Mouse (Mus musculus) MEL (cell line): ENCODE results near the gene Shf. TPM values are rescaled to one million over a fixed set of nuclear protein-coding genes. Genes with fewer than 3 reads are reported as not detected.

Source experiments
- DNase-seq: peaks from one replicate; pipeline ENCODE4 v3.0.0; 2011; ENCODE audit warnings: low read depth, low spot score
- H3K27ac ChIP-seq: 2 replicates; pipeline ENCODE4 v1.5.1; 2012; ENCODE audit warnings: low read depth, mild to moderate bottlenecking, control low read depth, low read length, moderate library complexity; ENCODE audit not compliant: control insufficient read depth
- H3K27me3 ChIP-seq, 2 experiments: fragments of 150-350 bp in 1 of 2; sonication (generic) in 1 of 2; 2 replicates each; pipeline ENCODE4 v1.6.1; 2012; ENCODE audit warnings: low read length in 2 of 2, mild to moderate bottlenecking in 2 of 2, improper control_type of control experiment in 1 of 2, moderate library complexity in 1 of 2; ENCODE audit not compliant: insufficient read depth in 2 of 2, control insufficient read depth in 1 of 2
- H3K36me3 ChIP-seq, 2 experiments: 2 replicates each; pipeline ENCODE4 v1.6.1; 2012 to 2014; ENCODE audit warnings: low read length in 2 of 2, improper control_type of control experiment in 1 of 2, inconsistent platforms in 1 of 2, mild to moderate bottlenecking in 1 of 2; ENCODE audit not compliant: insufficient read depth in 2 of 2, control insufficient read depth in 1 of 2
- H3K4me1 ChIP-seq, 2 experiments: fragments of 150-350 bp in 1 of 2; sonication (generic) in 1 of 2; 2 replicates each; pipeline ENCODE4 v1.6.1; 2012; ENCODE audit warnings: low read length in 2 of 2, improper control_type of control experiment in 1 of 2, mild to moderate bottlenecking in 1 of 2; ENCODE audit not compliant: insufficient read depth in 2 of 2, control insufficient read depth in 1 of 2
- H3K4me3 ChIP-seq, 2 experiments: fragments of 150-350 bp in 1 of 2; sonication (generic) in 1 of 2; 2 replicates each; pipeline ENCODE4 v1.5.1; 2012; ENCODE audit warnings: low read depth in 2 of 2, low read length in 2 of 2, mild to moderate bottlenecking in 2 of 2, moderate library complexity in 2 of 2, control low read depth in 1 of 2, improper control_type of control experiment in 1 of 2; ENCODE audit not compliant: control insufficient read depth in 1 of 2, insufficient read depth in 1 of 2
- H3K79me2 ChIP-seq: 2 replicates; pipeline ENCODE4 v1.6.1; 2012; ENCODE audit warnings: mild to moderate bottlenecking, low read length, moderate library complexity; ENCODE audit not compliant: control insufficient read depth, poor library complexity, insufficient read depth
- H3K9ac ChIP-seq: 2 replicates; pipeline ENCODE4 v1.6.1; 2012; ENCODE audit warnings: low read depth, mild to moderate bottlenecking, control low read depth, low read length, moderate library complexity; ENCODE audit not compliant: control insufficient read depth, poor library complexity, severe bottlenecking
- H3K9me3 ChIP-seq: fragments of 150-350 bp; sonication (generic); replicated peaks from 2 replicates; pipeline ENCODE4 v1.6.1; 2012; ENCODE audit warnings: mild to moderate bottlenecking, low read length, improper control_type of control experiment, moderate library complexity; ENCODE audit not compliant: insufficient read depth
- BHLHE40 ChIP-seq: IDR thresholded peaks from 2 replicates; pipeline ENCODE4 v1.6.1; 2012; ENCODE audit warnings: low read depth, mild to moderate bottlenecking, inconsistent platforms, low read length, improper control_type of control experiment, borderline replicate concordance
- CHD2 ChIP-seq: IDR thresholded peaks from 2 replicates; pipeline ENCODE4 v1.6.1; 2011; ENCODE audit warnings: low read length, improper control_type of control experiment
- CTCF ChIP-seq, 3 experiments: IDR thresholded peaks in 2 of 3; conservative IDR thresholded peaks in 1 of 3; 2 replicates each; pipeline ENCODE4 v1.5.1; 2011 to 2012; ENCODE audit warnings: low read length in 3 of 3, low read depth in 2 of 3, mild to moderate bottlenecking in 2 of 3, improper control_type of control experiment in 1 of 3, inconsistent platforms in 1 of 3, mixed read lengths in 1 of 3, moderate library complexity in 1 of 3; ENCODE audit not compliant: control insufficient read depth in 1 of 3, insufficient read depth in 1 of 3, poor library complexity in 1 of 3, severe bottlenecking in 1 of 3
- E2F4 ChIP-seq: IDR thresholded peaks from 2 replicates; pipeline ENCODE4 v1.6.1; 2011; ENCODE audit warnings: low read depth, low read length, improper control_type of control experiment, borderline replicate concordance
- ELF1 ChIP-seq: IDR thresholded peaks from 2 replicates; pipeline ENCODE4 v1.6.1; 2014; ENCODE audit warnings: low read depth, mild to moderate bottlenecking, inconsistent platforms, low read length, improper control_type of control experiment, moderate library complexity
- EP300 ChIP-seq, 2 experiments: IDR thresholded peaks; 2 replicates each; pipeline ENCODE4 v1.6.1; 2011; ENCODE audit warnings: improper control_type of control experiment in 2 of 2, low read length in 2 of 2, low read depth in 1 of 2, mild to moderate bottlenecking in 1 of 2
- ETS1 ChIP-seq: IDR thresholded peaks from 2 replicates; pipeline ENCODE4 v1.6.1; 2012; ENCODE audit warnings: low read depth, mild to moderate bottlenecking, inconsistent platforms, low read length, improper control_type of control experiment, moderate library complexity
- GABPA ChIP-seq: IDR thresholded peaks from 2 replicates; pipeline ENCODE4 v1.6.1; 2012; ENCODE audit warnings: low read depth, mild to moderate bottlenecking, inconsistent platforms, low read length, improper control_type of control experiment, moderate library complexity
- GATA1 ChIP-seq: IDR thresholded peaks from 2 replicates; pipeline ENCODE4 v1.6.1; 2011; ENCODE audit warnings: low read depth, low read length, improper control_type of control experiment
- JUND ChIP-seq: IDR thresholded peaks from 2 replicates; pipeline ENCODE4 v1.6.1; 2011; ENCODE audit warnings: low read depth, mild to moderate bottlenecking, improper control_type of control experiment, low read length
- MAFK ChIP-seq: IDR thresholded peaks from 2 replicates; pipeline ENCODE4 v1.6.1; 2011; ENCODE audit warnings: low read depth, mild to moderate bottlenecking, low read length, improper control_type of control experiment, borderline replicate concordance
- MAZ ChIP-seq: IDR thresholded peaks from 2 replicates; pipeline ENCODE4 v1.6.1; 2012; ENCODE audit warnings: low read depth, mild to moderate bottlenecking, inconsistent platforms, low read length, improper control_type of control experiment
- MEF2A ChIP-seq: IDR thresholded peaks from 2 replicates; pipeline ENCODE4 v1.6.1; 2014; ENCODE audit warnings: low read depth, mild to moderate bottlenecking, inconsistent platforms, low read length, improper control_type of control experiment; ENCODE audit not compliant: poor library complexity, insufficient replicate concordance, severe bottlenecking; ENCODE audit errors: extremely low read depth
- MYB ChIP-seq: IDR thresholded peaks from 2 replicates; pipeline ENCODE4 v1.6.1; 2011; ENCODE audit warnings: mild to moderate bottlenecking, low read depth, low read length, improper control_type of control experiment
- MYC ChIP-seq: IDR thresholded peaks from 2 replicates; pipeline ENCODE4 v1.6.1; 2011; ENCODE audit warnings: low read depth, mild to moderate bottlenecking, low read length, improper control_type of control experiment, moderate library complexity
- NRF1 ChIP-seq: IDR thresholded peaks from 2 replicates; pipeline ENCODE4 v1.6.1; 2014; ENCODE audit warnings: low read depth, mild to moderate bottlenecking, inconsistent platforms, low read length, improper control_type of control experiment, moderate library complexity; ENCODE audit not compliant: poor library complexity, insufficient read depth, severe bottlenecking
- POLR2A ChIP-seq, 2 experiments: IDR thresholded peaks; 2 replicates each; pipeline ENCODE4 v1.6.1; 2011 to 2012; ENCODE audit warnings: low read length in 2 of 2, mild to moderate bottlenecking in 2 of 2, control low read depth in 1 of 2, improper control_type of control experiment in 1 of 2, low read depth in 1 of 2, moderate library complexity in 1 of 2; ENCODE audit not compliant: control insufficient read depth in 1 of 2, insufficient read depth in 1 of 2, poor library complexity in 1 of 2
- POLR2AphosphoS2 ChIP-seq: IDR thresholded peaks from 2 replicates; pipeline ENCODE4 v1.6.1; 2011; ENCODE audit warnings: low read length, improper control_type of control experiment
- RAD21 ChIP-seq: IDR thresholded peaks from 2 replicates; pipeline ENCODE4 v1.6.1; 2011; ENCODE audit warnings: mild to moderate bottlenecking, low read depth, low read length, improper control_type of control experiment
- RCOR1 ChIP-seq: IDR thresholded peaks from 2 replicates; pipeline ENCODE4 v1.6.1; 2012; ENCODE audit warnings: low read depth, mild to moderate bottlenecking, inconsistent platforms, low read length, improper control_type of control experiment
- SIN3A ChIP-seq: IDR thresholded peaks from 2 replicates; pipeline ENCODE4 v1.6.1; 2012; ENCODE audit warnings: low read length, improper control_type of control experiment, inconsistent platforms
- SMC3 ChIP-seq: IDR thresholded peaks from 2 replicates; pipeline ENCODE4 v1.6.1; 2011; ENCODE audit warnings: low read depth, low read length, improper control_type of control experiment
- TAL1 ChIP-seq: IDR thresholded peaks from 2 replicates; pipeline ENCODE4 v1.6.1; 2012; ENCODE audit warnings: mild to moderate bottlenecking, inconsistent platforms, low read length, moderate library complexity, mixed read lengths
- UBTF ChIP-seq: IDR thresholded peaks from 2 replicates; pipeline ENCODE4 v1.6.1; 2012; ENCODE audit warnings: low read depth, mild to moderate bottlenecking, inconsistent platforms, low read length, improper control_type of control experiment, moderate library complexity, borderline replicate concordance; ENCODE audit not compliant: insufficient read depth
- USF1 ChIP-seq: IDR thresholded peaks from 2 replicates; pipeline ENCODE4 v1.6.1; 2014; ENCODE audit warnings: low read depth, mild to moderate bottlenecking, inconsistent platforms, low read length, improper control_type of control experiment, moderate library complexity
- ZKSCAN1 ChIP-seq: IDR thresholded peaks from 2 replicates; pipeline ENCODE4 v1.6.1; 2012; ENCODE audit warnings: low read depth, mild to moderate bottlenecking, inconsistent platforms, low read length, improper control_type of control experiment, moderate library complexity
- ZNF384 ChIP-seq: IDR thresholded peaks from 2 replicates; pipeline ENCODE4 v1.6.1; 2012; ENCODE audit warnings: low read depth, mild to moderate bottlenecking, inconsistent platforms, low read length, improper control_type of control experiment
- polyA plus RNA-seq, 2 experiments: library from polyadenylated mRNA; stranded (reverse) in 1 of 2; unstranded in 1 of 2; fragments of >175 nt in 1 of 2; fragments of >200 nt in 1 of 2; gene quantifications; 2 replicates each; pipeline versions ENCODE4 v1.2.1 to v1.2.4; 2012; ENCODE audit warnings: low replicate concordance in 2 of 2, low read depth in 1 of 2; ENCODE audit not compliant: insufficient read length in 2 of 2, insufficient read depth in 1 of 2, missing spikeins in 1 of 2
- total RNA-seq: library from RNA; depleted of rRNA; stranded (reverse); fragments of 300-350 nt; gene quantifications from 2 replicates; pipeline ENCODE4 v1.2.3, GENCODE M21; 2012

Gene Shf
- total and polyA plus RNA-seq, 3 experiments: 4.3 to 9.7 TPM; not detected in 1

DNA sequence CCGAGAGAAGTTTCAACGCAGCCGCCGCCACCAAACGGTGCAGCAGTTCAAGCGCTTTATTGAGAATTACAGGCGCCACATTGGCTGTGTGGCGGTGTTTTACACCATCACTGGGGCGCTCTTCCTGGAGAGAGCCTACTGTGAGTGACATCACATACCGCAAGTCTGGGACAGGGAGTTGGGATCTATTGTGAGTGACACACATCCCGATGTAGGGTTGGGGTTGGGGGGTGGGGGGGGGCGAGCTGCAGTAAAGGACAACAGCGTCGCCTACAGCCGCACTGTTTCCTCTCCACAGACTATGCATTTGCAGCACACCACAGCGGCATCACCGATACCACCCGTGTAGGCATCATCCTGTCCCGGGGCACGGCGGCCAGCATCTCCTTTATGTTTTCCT is 31.7 kb downstream of the Shf start:
- H3K27me3 ChIP-seq: no peaks in the 10 kb centered on the region
- H3K4me3 ChIP-seq: no peak overlapping the region
- H3K4me1 ChIP-seq: peaks cover 0 to 7% of the 10 kb centered on the region in 2 experiments; a peak in 2 of 4 replicates
- no peak overlapping the region for H3K27ac ChIP-seq
- peaks cover 0 to 4% of the 10 kb centered on the region in 2 experiments; a peak in 1 of 4 replicates for H3K36me3 ChIP-seq
- no peaks in the 10 kb centered on the region for H3K79me2 ChIP-seq
- H3K9ac ChIP-seq: no peak overlapping the region
- TF ChIP-seq POLR2AphosphoS2 (no peak), SIN3A (no peak), RCOR1 (no peak), NRF1 (no peak), CTCF (IDR thresholded peaks at IDR 0.05 in 2 of 3, conservative IDR thresholded peaks at IDR 0.05 in 1 of 3; ENCODE audit: control insufficient read depth in 1 of 3, insufficient read depth in 1 of 3, low read depth in 2 of 3, low read length in 3 of 3, poor library complexity in 1 of 3, severe bottlenecking in 1 of 3) (no peak), ELF1 (no peak), ZNF384 (no peak), MYC (no peak), MAFK (no peak), ETS1 (no peak), MAZ (no peak)
- TF ChIP-seq, all 39 proteins: peak for 0
- H3K9me3 ChIP-seq: no peaks in the 10 kb centered on the region
- DNase-seq: no peak

DNA sequence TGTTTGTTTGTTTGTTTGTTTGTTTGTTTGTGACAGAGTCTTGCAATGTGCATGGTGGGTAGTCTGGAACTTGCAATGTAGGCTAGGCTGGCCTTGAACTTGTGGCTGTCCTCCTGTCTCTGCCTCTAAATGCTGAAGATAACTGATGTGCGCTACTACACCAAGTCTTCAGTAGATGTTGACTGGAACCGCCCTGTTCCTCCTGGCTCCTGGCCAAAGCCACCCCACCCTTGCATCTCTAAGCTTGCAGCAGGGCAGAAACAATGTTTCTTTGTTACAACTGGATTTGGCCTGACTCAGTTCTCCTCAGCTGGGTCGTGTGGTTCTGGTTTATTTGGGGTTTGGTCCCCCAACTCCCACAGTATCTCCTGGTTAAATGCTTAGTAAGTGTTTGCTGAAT is 34.8 kb downstream of the Shf start:
- Histone ChIP-seq H3K4me3 (no peak overlapping the region), H3K9ac (no peak overlapping the region), H3K79me2 (no peaks in the 10 kb centered on the region), H3K36me3 (no peaks in the 10 kb centered on the region), H3K27me3 (no peaks in the 10 kb centered on the region), H3K4me1 (peaks cover 0 to 2% of the 10 kb centered on the region in 2 experiments; a peak in 2 of 4 replicates), H3K27ac (no peak overlapping the region), H3K9me3 (no peaks in the 10 kb centered on the region)
- peak; percentile 85 for DNase-seq
- peak; percentile 6; the same call in 1 of the 2 replicates for TF ChIP-seq SMC3
- TF ChIP-seq GABPA: no peak

DNA sequence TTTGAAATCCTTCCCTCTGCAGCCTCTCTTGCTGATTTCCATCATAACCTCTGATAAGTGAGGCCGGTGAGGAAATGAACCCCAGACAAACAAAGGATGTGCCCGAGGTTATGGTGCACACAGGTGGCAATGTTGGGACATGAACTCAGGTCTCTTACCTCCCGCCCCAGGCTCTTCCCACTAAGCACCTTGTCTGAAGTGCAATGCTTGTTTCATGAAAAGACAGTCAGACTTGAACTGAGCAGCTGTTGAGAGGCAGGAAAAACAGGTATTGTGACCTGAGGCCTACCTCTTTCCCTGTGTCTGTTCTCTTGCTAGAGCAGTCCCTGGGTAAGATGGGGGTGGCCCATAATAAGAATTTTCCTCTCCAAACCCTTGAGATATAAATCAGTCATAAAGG is 36.7 kb downstream of the Shf start:
- no peak for DNase-seq
- Histone ChIP-seq H3K9ac (no peak overlapping the region), H3K4me3 (no peak overlapping the region), H3K36me3 (no peaks in the 10 kb centered on the region), H3K9me3 (no peaks in the 10 kb centered on the region), H3K27me3 (no peaks in the 10 kb centered on the region), H3K27ac (no peak overlapping the region), H3K4me1 (peaks cover 0 to 2% of the 10 kb centered on the region in 2 experiments; a peak in 2 of 4 replicates), H3K79me2 (no peaks in the 10 kb centered on the region)
- TF ChIP-seq TAL1 (no peak), UBTF (no peak), EP300 (IDR thresholded peaks at IDR 0.05; ENCODE audit: low read depth in 1 of 2, low read length in 2 of 2) (no peak), CHD2 (no peak), USF1 (no peak), RAD21 (no peak), CTCF (IDR thresholded peaks at IDR 0.05 in 2 of 3, conservative IDR thresholded peaks at IDR 0.05 in 1 of 3; ENCODE audit: control insufficient read depth in 1 of 3, insufficient read depth in 1 of 3, low read depth in 2 of 3, low read length in 3 of 3, poor library complexity in 1 of 3, severe bottlenecking in 1 of 3) (no peak), JUND (no peak), ETS1 (no peak), MYC (no peak), E2F4 (no peak), ZKSCAN1 (no peak), MEF2A (no peak), POLR2A (IDR thresholded peaks at IDR 0.05; ENCODE audit: control insufficient read depth in 1 of 2, insufficient read depth in 1 of 2, low read depth in 1 of 2, low read length in 2 of 2, poor library complexity in 1 of 2) (no peak), NRF1 (no peak), BHLHE40 (no peak), MYB (no peak), GATA1 (no peak)
